Mouse (Mus musculus): ENCODE data around the gene Mdfic.

The Mdfic gene

DNA sequence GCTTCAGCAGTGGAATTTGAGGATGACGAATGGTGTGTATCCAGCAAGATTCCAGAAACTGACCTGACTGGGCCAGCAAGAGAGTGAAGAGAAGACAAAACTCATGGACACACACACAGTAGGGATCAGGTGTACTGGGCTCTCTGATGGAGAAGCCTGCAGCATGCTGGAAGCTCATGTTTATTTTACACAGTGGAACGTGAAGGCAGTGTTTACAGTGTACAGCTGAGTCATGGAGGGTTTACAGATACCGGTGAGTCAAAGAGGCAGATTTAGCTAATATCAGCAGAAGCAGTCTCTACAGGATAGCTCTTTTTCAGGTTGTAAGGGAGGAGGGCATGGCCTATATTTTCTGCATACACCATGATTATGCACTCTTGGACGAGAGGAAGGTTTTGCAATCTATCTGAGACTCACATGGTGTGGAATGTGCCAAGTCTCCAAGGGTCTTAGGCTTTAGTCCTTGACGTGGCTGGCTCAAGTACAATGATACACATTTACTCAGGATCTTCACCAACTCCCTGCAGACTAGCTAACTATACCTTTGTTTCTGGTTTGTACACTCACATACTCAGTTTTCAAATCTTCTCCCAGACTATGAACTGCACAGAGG is 18.0 kb downstream of the Mdfic start:
- no peak for DNase-seq (ENCODE audit: extremely low read depth, insufficient read length, low spot score)

- no peak for DNase-seq (ENCODE audit: extremely low read depth, insufficient read length, low spot score)
Observed at GRCm38 (mm10) chr6:15739132-15739531, 18.7 kb downstream of the Mdfic start.

GRCm38 (mm10) chr6:15742591-15743149 is 22.2 kb downstream of the Mdfic start:
- DNase-seq (ENCODE audit: extremely low read depth, insufficient read length, low spot score), result no peak

DNA sequence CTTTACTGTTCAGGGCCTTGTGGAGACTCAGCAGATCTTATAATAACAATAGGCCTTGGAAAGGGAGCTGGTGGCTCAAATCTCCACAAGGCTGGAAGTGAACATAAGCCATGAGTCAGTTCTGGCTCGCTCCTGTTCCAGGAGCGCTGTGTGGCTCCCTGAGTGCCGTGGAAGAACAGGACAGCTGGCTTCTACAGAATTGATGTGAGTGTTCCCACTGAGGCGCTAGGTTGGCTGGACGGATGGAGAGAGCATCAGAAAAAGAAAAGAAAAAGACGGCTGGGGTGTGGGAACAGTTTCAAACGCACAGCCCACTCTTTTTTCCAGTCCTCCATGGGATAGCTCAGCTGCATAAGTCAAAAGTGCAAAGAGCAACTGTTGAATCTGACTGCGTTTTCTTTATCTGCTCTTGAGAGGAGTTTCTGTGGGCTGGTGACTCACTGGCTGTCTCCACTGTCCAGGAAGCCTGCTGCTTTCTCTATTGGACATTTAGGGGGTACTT is 22.9 kb downstream of the Mdfic start:
- no peak for DNase-seq (ENCODE audit: extremely low read depth, insufficient read length, low spot score)

DNA sequence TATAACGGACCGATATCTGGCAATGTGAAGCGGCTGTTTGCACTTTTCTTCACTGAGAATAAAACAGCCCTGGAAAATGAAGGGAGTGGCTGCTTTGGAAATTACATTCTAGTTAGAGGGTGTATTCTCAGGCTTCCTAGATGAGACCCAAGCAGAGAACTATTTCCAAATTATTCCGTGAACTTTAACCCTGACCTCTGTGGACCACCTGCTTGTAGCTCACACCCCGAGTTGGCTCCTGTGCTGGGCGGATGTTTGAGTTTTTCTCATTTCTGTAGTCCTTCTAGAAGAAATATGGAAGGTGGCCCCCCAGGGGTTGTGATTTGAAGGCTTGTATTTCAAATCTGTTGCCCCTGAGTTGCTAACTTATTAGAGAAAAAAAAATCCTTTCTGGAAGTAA is 23.3 kb downstream of the Mdfic start:
- no peak for DNase-seq (ENCODE audit: extremely low read depth, insufficient read length, low spot score)

- no peak for DNase-seq (ENCODE audit: extremely low read depth, insufficient read length, low spot score)
Observed at GRCm38 (mm10) chr6:15745313-15745712, 24.9 kb downstream of the Mdfic start.

- no peak for DNase-seq (ENCODE audit: extremely low read depth, insufficient read length, low spot score)
Observed at GRCm38 (mm10) chr6:15745891-15746290, 25.4 kb downstream of the Mdfic start.

- DNase-seq (ENCODE audit: extremely low read depth, insufficient read length, low spot score), result no peak
Observed at GRCm38 (mm10) chr6:15747396-15748155, 27.1 kb downstream of the Mdfic start.

- DNase-seq (ENCODE audit: extremely low read depth, insufficient read length, low spot score), result no peak
Observed at GRCm38 (mm10) chr6:15748236-15748635, 27.8 kb downstream of the Mdfic start.

DNA sequence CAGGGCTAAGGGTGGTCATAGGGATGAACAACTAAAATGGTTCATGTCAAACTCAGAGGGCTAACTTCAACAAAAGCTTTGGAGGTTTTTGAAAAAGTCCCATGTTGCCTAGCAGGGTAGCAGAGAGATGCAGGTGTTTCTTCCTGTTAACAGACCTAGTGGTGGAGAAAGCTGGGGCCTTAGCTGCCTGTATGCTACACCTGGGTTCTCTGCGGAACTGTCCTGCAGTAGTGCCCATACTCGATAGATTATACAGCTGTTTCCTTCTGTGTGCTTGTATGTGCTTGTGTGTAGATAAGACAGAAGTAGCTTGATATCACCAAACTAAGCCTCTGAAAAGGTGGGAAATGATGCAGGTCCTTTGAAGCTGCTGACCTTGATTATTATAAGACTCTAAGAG is 28.5 kb downstream of the Mdfic start:
- DNase-seq (ENCODE audit: extremely low read depth, insufficient read length, low spot score), result no peak

DNA sequence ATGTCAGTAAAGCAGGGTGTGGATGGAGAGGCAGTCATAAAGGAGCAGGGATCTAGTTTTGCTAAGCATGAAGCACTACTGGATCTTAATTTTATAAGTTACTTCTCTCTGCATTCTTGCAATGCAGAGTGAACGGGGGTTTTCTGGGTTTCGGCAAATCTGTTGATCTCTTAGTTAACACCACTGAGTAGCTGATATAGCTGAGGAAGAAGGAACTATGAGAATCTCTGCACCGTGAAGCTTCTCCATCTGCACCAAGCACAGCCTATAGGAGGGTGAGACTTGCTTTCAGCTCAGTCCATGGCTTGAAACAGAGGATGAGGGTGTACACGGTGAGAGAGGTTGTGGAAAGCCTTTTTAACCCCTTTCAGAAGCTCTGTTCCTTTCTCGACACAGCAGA is 29.6 kb downstream of the Mdfic start:
- DNase-seq (ENCODE audit: extremely low read depth, insufficient read length, low spot score), result no peak

DNA sequence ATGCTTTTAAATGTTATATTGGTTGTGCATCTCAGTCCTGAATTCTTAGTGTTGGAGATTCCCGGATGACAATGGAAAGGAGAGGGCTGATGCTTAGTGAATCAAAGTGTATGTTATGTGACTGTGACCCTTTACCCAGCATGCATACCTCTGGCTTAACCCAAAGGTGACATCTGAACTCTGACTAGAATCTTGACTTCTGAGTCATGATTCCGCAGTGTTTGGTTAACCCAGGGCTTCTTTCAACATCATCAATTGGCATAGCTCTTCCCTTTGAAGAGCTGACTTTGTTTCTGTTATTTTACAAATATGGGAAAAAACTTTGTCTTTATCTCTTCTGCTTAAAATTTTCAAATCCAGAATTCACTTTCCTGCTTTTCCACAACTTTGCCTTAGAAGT is 30.9 kb downstream of the Mdfic start:
- DNase-seq (ENCODE audit: extremely low read depth, insufficient read length, low spot score), result no peak

- no peak for DNase-seq (ENCODE audit: extremely low read depth, insufficient read length, low spot score)
Observed at GRCm38 (mm10) chr6:15752160-15752559, 31.7 kb downstream of the Mdfic start.

- DNase-seq (ENCODE audit: extremely low read depth, insufficient read length, low spot score), result no peak
Observed at GRCm38 (mm10) chr6:15753208-15753607, 32.7 kb downstream of the Mdfic start.

DNA sequence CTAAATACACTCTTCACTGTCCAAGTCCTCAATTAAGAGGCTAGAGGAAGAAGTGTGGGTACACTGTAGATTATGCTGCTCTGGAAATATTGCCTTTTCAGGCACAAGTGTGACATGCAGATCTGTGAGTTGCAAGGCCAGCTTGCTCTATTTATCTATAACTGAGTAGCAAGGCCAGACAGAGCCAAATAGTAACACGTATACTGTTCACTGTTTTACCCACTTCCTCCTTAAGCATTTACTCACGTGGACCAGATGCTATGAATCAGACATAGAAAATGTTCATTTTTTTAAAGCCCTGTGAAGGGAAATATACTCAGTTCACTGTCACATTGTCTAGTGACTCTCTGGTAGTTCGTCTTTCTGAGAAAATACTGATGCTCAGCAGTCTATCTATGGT is 37.9 kb downstream of the Mdfic start:
- peak; percentile 14 for DNase-seq (ENCODE audit: extremely low read depth, insufficient read length, low spot score)

- no peak for DNase-seq (ENCODE audit: extremely low read depth, insufficient read length, low spot score)
Observed at GRCm38 (mm10) chr6:15760750-15761149, 40.3 kb downstream of the Mdfic start.

DNA sequence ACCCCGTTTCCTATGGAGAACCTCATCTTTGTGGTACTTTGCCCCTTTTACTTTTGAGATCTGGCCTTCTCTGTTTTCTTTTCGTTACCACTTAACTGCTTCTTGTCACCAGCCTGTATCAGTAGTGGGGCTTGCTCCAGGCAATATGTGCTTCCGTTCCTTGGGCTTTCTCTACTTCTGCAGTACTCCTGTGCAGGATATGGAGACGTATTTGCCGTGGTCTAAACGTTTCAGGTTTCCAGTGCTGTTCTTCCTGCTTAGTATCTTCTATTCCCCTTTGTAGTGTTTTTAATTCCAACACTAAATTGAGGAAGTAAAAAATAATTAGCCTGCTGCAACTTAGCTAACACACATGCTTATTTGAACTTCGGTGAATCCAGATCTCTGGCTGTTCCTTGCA is 43.6 kb downstream of the Mdfic start:
- DNase-seq (ENCODE audit: extremely low read depth, insufficient read length, low spot score), result no peak

- DNase-seq (ENCODE audit: extremely low read depth, insufficient read length, low spot score), result no peak
Observed at GRCm38 (mm10) chr6:15767460-15767859, 47.0 kb downstream of the Mdfic start.

GRCm38 (mm10) chr6:15770128-15770527 is 49.7 kb downstream of the Mdfic start:
- peak; percentile 31 for DNase-seq (ENCODE audit: extremely low read depth, insufficient read length, low spot score)

DNA sequence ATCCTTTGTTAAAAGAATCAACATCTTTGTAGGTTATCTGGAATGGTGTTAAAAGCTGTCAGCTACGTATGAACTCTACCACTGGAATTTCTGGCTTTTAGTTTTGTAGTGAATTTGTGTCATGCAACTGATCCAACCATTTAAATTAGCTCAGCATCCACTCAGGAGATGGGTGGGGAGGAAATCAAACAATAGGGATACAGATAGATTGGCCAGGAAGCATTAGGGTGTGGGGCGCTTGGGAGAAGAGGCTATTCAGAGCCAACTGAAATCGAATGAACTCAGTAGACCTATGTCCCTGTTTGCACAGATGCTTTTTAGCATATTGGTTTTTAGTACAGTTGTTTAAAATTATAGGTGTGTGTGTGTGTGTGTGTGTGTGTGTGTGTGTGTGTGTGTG is 56.6 kb downstream of the Mdfic start:
- DNase-seq (ENCODE audit: extremely low read depth, insufficient read length, low spot score), result no peak

DNA sequence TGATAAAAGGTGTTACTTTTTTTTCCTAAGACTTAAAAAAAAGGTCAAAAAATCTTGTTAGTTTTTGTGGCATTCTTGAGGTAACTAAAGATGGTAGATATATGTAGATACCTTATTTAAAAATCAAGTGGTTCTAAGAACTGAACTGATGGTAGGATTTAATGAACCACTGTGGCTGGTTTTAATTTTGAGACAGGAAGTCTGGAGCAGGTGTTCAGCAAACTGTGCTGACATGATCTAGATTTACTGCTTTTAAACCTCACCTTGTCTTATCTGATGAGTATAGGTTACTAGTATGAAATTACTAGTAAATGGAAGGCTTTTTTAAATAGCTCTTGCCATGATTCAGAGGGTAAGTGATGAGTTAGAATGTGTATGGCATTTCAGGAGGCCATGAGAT is 59.7 kb downstream of the Mdfic start:
- no peak for DNase-seq (ENCODE audit: extremely low read depth, insufficient read length, low spot score)

- DNase-seq (ENCODE audit: extremely low read depth, insufficient read length, low spot score), result peak; percentile 36
Observed at GRCm38 (mm10) chr6:15780688-15781087, 60.2 kb downstream of the Mdfic start.

All from 3134 (cell line).